Mouse (Mus musculus) erythroblast, embryonic 14.5 days (primary cell): ENCODE data around the gene Grin3a.

Source experiments
- GATA1 ChIP-seq: IDR thresholded peaks from 2 replicates; pipeline ENCODE4 v1.6.1; 2012; ENCODE audit warnings: low read length, inconsistent platforms, mixed read lengths
- TAL1 ChIP-seq: IDR thresholded peaks from 3 replicates; pipeline ENCODE4 v1.6.1; 2012; ENCODE audit warnings: low read length, inconsistent platforms, mixed read lengths

- TF ChIP-seq TAL1 (no peak), GATA1 (no peak)
Observed at GRCm38 (mm10) chr4:49877084-49877483, 31.5 kb upstream of the Grin3a start.
